Mouse (Mus musculus) spleen, adult 2 months (tissue): Measurements from ENCODE around the gene Slc13a3. TPM values are rescaled to one million over a fixed set of nuclear protein-coding genes. Genes with fewer than 3 reads are reported as not detected.
A peak's percentile ranks its signal among the peaks of the same experiment; 100 is the strongest.

ENCODE experiments used
- DNase-seq, 2 experiments: peaks; one replicate each; pipeline versions ENCODE4 v3.0.0 to v3.0.0-alpha.2; 2012 to 2021; ENCODE audit warnings: low spot score in 2 of 2, low read depth in 1 of 2
- H3K27ac ChIP-seq: fragments of 200-500 bp; 2 replicates; pipeline ENCODE4 v1.5.1; 2012; ENCODE audit warnings: low read length, inconsistent platforms; ENCODE audit not compliant: insufficient read depth
- H3K27me3 ChIP-seq: fragments of 200-500 bp; 2 replicates; pipeline ENCODE4 v1.6.1; 2012; ENCODE audit warnings: mild to moderate bottlenecking, moderate library complexity, low read length, inconsistent platforms; ENCODE audit not compliant: control insufficient read depth, insufficient read depth
- H3K36me3 ChIP-seq: fragments of 200-500 bp; 2 replicates; pipeline ENCODE4 v1.6.1; 2012; ENCODE audit warnings: mild to moderate bottlenecking, low read length, inconsistent platforms; ENCODE audit not compliant: control insufficient read depth, insufficient read depth
- H3K4me1 ChIP-seq: fragments of 200-500 bp; 2 replicates; pipeline ENCODE4 v1.6.1; 2011; ENCODE audit warnings: inconsistent platforms; ENCODE audit not compliant: control insufficient read depth, insufficient read depth, insufficient read length
- H3K4me3 ChIP-seq: fragments of 200-500 bp; 2 replicates; pipeline ENCODE4 v1.5.1; 2011; ENCODE audit warnings: mild to moderate bottlenecking, inconsistent platforms; ENCODE audit not compliant: insufficient read depth, insufficient read length; ENCODE audit errors: extremely low read depth
- CTCF ChIP-seq: fragments of 200-500 bp; IDR thresholded peaks from 2 replicates; pipeline ENCODE4 v1.5.1; 2011; ENCODE audit warnings: mild to moderate bottlenecking, inconsistent platforms; ENCODE audit not compliant: insufficient read depth, insufficient read length, insufficient replicate concordance; ENCODE audit errors: extremely low read depth
- POLR2A ChIP-seq: fragments of 200-500 bp; IDR thresholded peaks from 2 replicates; pipeline ENCODE4 v1.6.1; 2011; ENCODE audit warnings: low read depth, low read length, inconsistent platforms
- WGBS: fragments of 180-500 bp; shearing (Covaris S2); methylation state at CpG from one replicate; pipeline ENCODE4 v1.1.7; 2018; 5-methylcytosine and 5-hydroxymethylcytosine counted together
- polyA plus RNA-seq: library from polyadenylated mRNA; depleted of rRNA; stranded (reverse); fragments of >200 nt; gene quantifications from 2 replicates; pipeline ENCODE4 v1.2.3, GENCODE M21; 2012

Gene Slc13a3
- polyA plus RNA-seq, 1 experiment: 0.94 TPM

- H3K27ac ChIP-seq: no peak overlapping the region
- no peaks in the 10 kb centered on the region for H3K27me3 ChIP-seq
- no peaks in the 10 kb centered on the region for H3K36me3 ChIP-seq
- TF ChIP-seq POLR2A (no peak), CTCF (no peak)
- DNase-seq: no peak
- no peaks in the 10 kb centered on the region for H3K4me1 ChIP-seq
- H3K4me3 ChIP-seq: 0 out of 2 replicates have a peak overlapping the region, but pooled peaks have one; percentile 34
- WGBS: 62% methylated on average over 4 of the region's 4 CpGs
These were observed 85.7 kb downstream of the Slc13a3 start for GRCm38 (mm10) chr2:165387370-165387769.

- Histone ChIP-seq H3K4me1 (no peaks in the 10 kb centered on the region), H3K36me3 (no peaks in the 10 kb centered on the region), H3K4me3 (no peak overlapping the region), H3K27me3 (no peaks in the 10 kb centered on the region), H3K27ac (no peak overlapping the region)
- 93% methylated on average over 25 of the region's 25 CpGs for WGBS
- TF ChIP-seq CTCF: no peak
- TF ChIP-seq POLR2A: no peak
- no peak for DNase-seq
These were observed 93.0 kb downstream of the Slc13a3 start for GRCm38 (mm10) chr2:165380050-165380449.

GRCm38 (mm10) chr2:165376001-165376400 lies 97.0 kb downstream of the Slc13a3 start:
- 47% methylated on average over 4 of the region's 4 CpGs for WGBS
- H3K36me3 ChIP-seq: no peaks in the 10 kb centered on the region
- no peak for DNase-seq
- no peak overlapping the region for H3K27ac ChIP-seq
- TF ChIP-seq CTCF (no peak), POLR2A (no peak)
- H3K27me3 ChIP-seq: no peaks in the 10 kb centered on the region
- H3K4me3 ChIP-seq: no peak overlapping the region
- no peaks in the 10 kb centered on the region for H3K4me1 ChIP-seq

- WGBS: 86% methylated on average over 5 of the region's 5 CpGs
- Histone ChIP-seq H3K4me3 (no peak overlapping the region), H3K27me3 (no peaks in the 10 kb centered on the region), H3K4me1 (no peaks in the 10 kb centered on the region), H3K36me3 (no peaks in the 10 kb centered on the region), H3K27ac (no peak overlapping the region)
- no peak for DNase-seq
- TF ChIP-seq CTCF: no peak
- no peak for TF ChIP-seq POLR2A
These were observed 97.6 kb downstream of the Slc13a3 start for GRCm38 (mm10) chr2:165375478-165375877.

- 27% methylated on average over 3 of the region's 3 CpGs for WGBS
- H3K27me3 ChIP-seq: peaks cover 3% of the 10 kb centered on the region
These were observed 102.0 kb downstream of the Slc13a3 start for GRCm38 (mm10) chr2:165371066-165371465.

GRCm38 (mm10) chr2:165370348-165370747 lies 102.7 kb downstream of the Slc13a3 start:
- DNase-seq: no peak
- H3K36me3 ChIP-seq: no peaks in the 10 kb centered on the region
- H3K4me3 ChIP-seq: no peak overlapping the region
- WGBS: 51% methylated on average over 3 of the region's 3 CpGs
- no peak for TF ChIP-seq POLR2A
- no peak for TF ChIP-seq CTCF
- no peaks in the 10 kb centered on the region for H3K4me1 ChIP-seq
- no peak overlapping the region for H3K27ac ChIP-seq
- peaks cover 3% of the 10 kb centered on the region for H3K27me3 ChIP-seq

More at GRCm38 (mm10) chr2:165371066-165371465, 102.0 kb downstream of the Slc13a3 start:
- H3K27ac ChIP-seq: no peak overlapping the region
- TF ChIP-seq CTCF (no peak), POLR2A (no peak)
- DNase-seq: no peak
- H3K4me3 ChIP-seq: no peak overlapping the region
- no peaks in the 10 kb centered on the region for H3K4me1 ChIP-seq
- H3K36me3 ChIP-seq: no peaks in the 10 kb centered on the region

- H3K4me3 ChIP-seq: no peak within 1 kb of the TSS
- peaks cover 3% of the 10 kb centered on the region for H3K27me3 ChIP-seq
- H3K36me3 ChIP-seq: no peaks in the 10 kb centered on the region
- no peak within 1 kb of the TSS for H3K27ac ChIP-seq
- H3K4me1 ChIP-seq: no peaks in the 10 kb centered on the region
- 20% methylated on average over 27 of the region's 27 CpGs for WGBS
- no peak for DNase-seq
- TF ChIP-seq POLR2A (no peak), CTCF (no peak)
These were observed 104.5 kb downstream of the Slc13a3 start, which contains the start of gene Zfp663 for GRCm38 (mm10) chr2:165368496-165368895. Gene Zfp663, minus strand, starts transcription at chr2:165368729.
